Mouse (Mus musculus) embryonic facial prominence, embryonic 10.5 days (tissue): ENCODE results near the gene Rapgef5. TPM values are rescaled to one million over a fixed set of nuclear protein-coding genes. Genes with fewer than 3 reads are reported as not detected.

Experiments
- DNase-seq: peaks from one replicate; pipeline ENCODE4 v3.0.0-alpha.2; 2017; ENCODE audit warnings: low spot score
- H3K27ac ChIP-seq: fragments of 300-500 bp; sonication (generic); replicated peaks from 2 replicates; pipeline ENCODE4 v1.5.1; 2016; ENCODE audit warnings: mild to moderate bottlenecking
- H3K27me3 ChIP-seq: fragments of 300-500 bp; sonication (generic); replicated peaks from 2 replicates; pipeline ENCODE4 v1.6.1; 2016; ENCODE audit warnings: low read depth, mild to moderate bottlenecking; ENCODE audit not compliant: poor library complexity, severe bottlenecking
- H3K36me3 ChIP-seq: fragments of 300-500 bp; sonication (generic); replicated peaks from 2 replicates; pipeline ENCODE4 v1.6.1; 2016; ENCODE audit warnings: mild to moderate bottlenecking, moderate library complexity
- H3K4me1 ChIP-seq: fragments of 300-500 bp; sonication (generic); 2 replicates; pipeline ENCODE4 v1.6.1; 2016
- H3K4me3 ChIP-seq: fragments of 300-500 bp; sonication (generic); 2 replicates; pipeline ENCODE4 v1.5.1; 2016; ENCODE audit warnings: mild to moderate bottlenecking, moderate library complexity
- H3K9me3 ChIP-seq: fragments of 300-500 bp; sonication (generic); 2 replicates; pipeline ENCODE4 v1.6.1; 2016; ENCODE audit warnings: mild to moderate bottlenecking
- WGBS: fragments of 180-500 bp; shearing (Covaris S2); methylation state at CpG from one replicate; pipeline ENCODE4 v1.1.7; 2016; 5-methylcytosine and 5-hydroxymethylcytosine counted together
- polyA plus RNA-seq: library from polyadenylated mRNA; unstranded; fragments of >200 nt; fragmentation: Nextera tagmentation; extraction: Ambion mirVana; gene quantifications from 2 replicates; pipeline ENCODE4 v1.2.1, GENCODE M21; 2016

Gene Rapgef5
- polyA plus RNA-seq, 1 experiment from 2014 or later, result 7.1 TPM

GRCm38 (mm10) chr12:117534087-117534751 is 17.9 kb downstream of the Rapgef5 start:
- Histone ChIP-seq H3K4me3 (peak overlapping the region; percentile 77), H3K4me1 (peaks cover 15% of the 10 kb centered on the region), H3K27ac (peak overlapping the region; percentile 81), H3K9me3 (no peaks in the 10 kb centered on the region), H3K27me3 (peaks cover 53% of the 10 kb centered on the region), H3K36me3 (no peaks in the 10 kb centered on the region)
- peak; percentile 66 for DNase-seq
- under 1% methylated on average over 66 of the region's 66 CpGs for WGBS

GRCm38 (mm10) chr12:117540352-117540751 is 24.1 kb downstream of the Rapgef5 start:
- Histone ChIP-seq H3K27me3 (peaks cover 12% of the 10 kb centered on the region), H3K4me1 (no peaks in the 10 kb centered on the region), H3K9me3 (no peaks in the 10 kb centered on the region), H3K27ac (no peak overlapping the region), H3K36me3 (no peaks in the 10 kb centered on the region), H3K4me3 (no peak overlapping the region)
- DNase-seq, result no peak
- 80% methylated on average over 2 of the region's 2 CpGs for WGBS

- Histone ChIP-seq H3K4me3 (no peak overlapping the region), H3K36me3 (no peaks in the 10 kb centered on the region), H3K27ac (no peak overlapping the region), H3K27me3 (no peaks in the 10 kb centered on the region), H3K4me1 (no peaks in the 10 kb centered on the region), H3K9me3 (no peaks in the 10 kb centered on the region)
- no peak for DNase-seq
- 89% methylated on average over 6 of the region's 6 CpGs for WGBS
Observed at GRCm38 (mm10) chr12:117545277-117545676, 29.0 kb downstream of the Rapgef5 start.

GRCm38 (mm10) chr12:117553353-117553752 is 37.1 kb downstream of the Rapgef5 start:
- no peak for DNase-seq
- Histone ChIP-seq H3K4me3 (no peak overlapping the region), H3K27me3 (no peaks in the 10 kb centered on the region), H3K36me3 (no peaks in the 10 kb centered on the region), H3K27ac (no peak overlapping the region), H3K4me1 (no peaks in the 10 kb centered on the region), H3K9me3 (no peaks in the 10 kb centered on the region)
- WGBS, result 91% methylated on average over 5 of the region's 5 CpGs

GRCm38 (mm10) chr12:117554612-117555063 is 38.4 kb downstream of the Rapgef5 start:
- Histone ChIP-seq H3K27ac (no peak overlapping the region), H3K9me3 (no peaks in the 10 kb centered on the region), H3K36me3 (no peaks in the 10 kb centered on the region)

GRCm38 (mm10) chr12:117560450-117560849 is 44.2 kb downstream of the Rapgef5 start:
- WGBS, result 86% methylated on average over 11 of the region's 11 CpGs
- no peaks in the 10 kb centered on the region for H3K4me1 ChIP-seq
- DNase-seq, result no peak
- no peaks in the 10 kb centered on the region for H3K9me3 ChIP-seq
- H3K4me3 ChIP-seq, result no peak overlapping the region
- no peaks in the 10 kb centered on the region for H3K36me3 ChIP-seq
- H3K27ac ChIP-seq, result no peak overlapping the region
- H3K27me3 ChIP-seq, result no peaks in the 10 kb centered on the region

More at GRCm38 (mm10) chr12:117554612-117555063, 38.4 kb downstream of the Rapgef5 start:
- Histone ChIP-seq H3K4me1 (no peaks in the 10 kb centered on the region), H3K27me3 (no peaks in the 10 kb centered on the region), H3K4me3 (no peak overlapping the region)
- 94% methylated on average over 1 of the region's 1 CpGs for WGBS
- no peak for DNase-seq

GRCm38 (mm10) chr12:117561411-117562059 is 45.3 kb downstream of the Rapgef5 start:
- H3K9me3 ChIP-seq, result no peaks in the 10 kb centered on the region
- 81% methylated on average over 6 of the region's 6 CpGs for WGBS
- DNase-seq, result no peak
- H3K4me3 ChIP-seq, result no peak overlapping the region
- H3K27ac ChIP-seq, result no peak overlapping the region
- H3K4me1 ChIP-seq, result no peaks in the 10 kb centered on the region
- no peaks in the 10 kb centered on the region for H3K36me3 ChIP-seq
- H3K27me3 ChIP-seq, result no peaks in the 10 kb centered on the region

- WGBS, result 97% methylated on average over 3 of the region's 3 CpGs
Observed at GRCm38 (mm10) chr12:117562085-117562484, 45.8 kb downstream of the Rapgef5 start.

GRCm38 (mm10) chr12:117563859-117564258 is 47.6 kb downstream of the Rapgef5 start:
- H3K27me3 ChIP-seq, result no peaks in the 10 kb centered on the region
- DNase-seq, result no peak
- H3K36me3 ChIP-seq, result no peaks in the 10 kb centered on the region
- H3K4me1 ChIP-seq, result no peaks in the 10 kb centered on the region
- no peaks in the 10 kb centered on the region for H3K9me3 ChIP-seq
- no peak overlapping the region for H3K27ac ChIP-seq
- H3K4me3 ChIP-seq, result no peak overlapping the region
- WGBS, result 85% methylated on average over 6 of the region's 6 CpGs

More at GRCm38 (mm10) chr12:117562085-117562484, 45.8 kb downstream of the Rapgef5 start:
- H3K9me3 ChIP-seq, result no peaks in the 10 kb centered on the region
- DNase-seq, result no peak
- no peak overlapping the region for H3K27ac ChIP-seq
- no peaks in the 10 kb centered on the region for H3K4me1 ChIP-seq
- H3K27me3 ChIP-seq, result no peaks in the 10 kb centered on the region
- no peak overlapping the region for H3K4me3 ChIP-seq
- H3K36me3 ChIP-seq, result no peaks in the 10 kb centered on the region

GRCm38 (mm10) chr12:117566298-117566697 is 50.0 kb downstream of the Rapgef5 start:
- no peaks in the 10 kb centered on the region for H3K27me3 ChIP-seq
- 83% methylated on average over 4 of the region's 4 CpGs for WGBS
- no peaks in the 10 kb centered on the region for H3K9me3 ChIP-seq
- H3K4me1 ChIP-seq, result no peaks in the 10 kb centered on the region; the same call in 1 of the 2 replicates
- H3K36me3 ChIP-seq, result no peaks in the 10 kb centered on the region
- no peak for DNase-seq
- no peak overlapping the region for H3K27ac ChIP-seq
- H3K4me3 ChIP-seq, result no peak overlapping the region

- Histone ChIP-seq H3K4me1 (no peaks in the 10 kb centered on the region; the same call in 1 of the 2 replicates), H3K36me3 (no peaks in the 10 kb centered on the region), H3K4me3 (no peak overlapping the region), H3K9me3 (no peaks in the 10 kb centered on the region), H3K27me3 (no peaks in the 10 kb centered on the region), H3K27ac (no peak overlapping the region)
- DNase-seq, result no peak
- 48% methylated on average over 2 of the region's 2 CpGs for WGBS
Observed at GRCm38 (mm10) chr12:117569671-117570070, 53.4 kb downstream of the Rapgef5 start.

GRCm38 (mm10) chr12:117584256-117584655 is 68.0 kb downstream of the Rapgef5 start:
- 92% methylated on average over 4 of the region's 4 CpGs for WGBS

GRCm38 (mm10) chr12:117585390-117585789 is 69.1 kb downstream of the Rapgef5 start:
- Histone ChIP-seq H3K4me3 (no peak overlapping the region), H3K9me3 (no peaks in the 10 kb centered on the region), H3K4me1 (peaks cover 6% of the 10 kb centered on the region), H3K27me3 (no peaks in the 10 kb centered on the region), H3K36me3 (no peaks in the 10 kb centered on the region), H3K27ac (no peak overlapping the region)
- no peak for DNase-seq
- 81% methylated on average over 2 of the region's 2 CpGs for WGBS

More at GRCm38 (mm10) chr12:117584256-117584655, 68.0 kb downstream of the Rapgef5 start:
- no peaks in the 10 kb centered on the region for H3K27me3 ChIP-seq
- no peak overlapping the region for H3K27ac ChIP-seq
- no peak for DNase-seq
- peaks cover 6% of the 10 kb centered on the region for H3K4me1 ChIP-seq
- no peaks in the 10 kb centered on the region for H3K9me3 ChIP-seq
- H3K36me3 ChIP-seq, result no peaks in the 10 kb centered on the region
- no peak overlapping the region for H3K4me3 ChIP-seq
